19 mouse cellular contexts compared by ENCODE assay signal in the genomic region with DNA sequence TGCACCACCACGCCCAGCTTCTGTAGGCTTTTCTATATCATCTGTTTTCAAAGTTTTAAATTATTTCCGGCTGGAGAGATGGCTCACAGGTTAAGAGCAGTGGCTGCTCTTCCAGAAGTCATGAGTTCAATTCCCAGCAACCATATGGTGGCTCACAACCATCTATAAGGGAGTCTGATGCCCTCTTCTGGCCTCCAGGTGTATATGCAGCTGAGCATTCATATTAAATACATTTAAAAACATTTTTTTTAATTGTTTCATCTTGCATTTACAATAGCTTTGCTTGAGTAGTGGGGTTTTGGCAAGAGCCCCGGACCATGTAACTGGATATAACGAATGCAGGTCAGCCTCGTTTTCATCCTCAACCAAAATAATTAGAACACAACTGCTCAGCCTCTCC. TPM values are rescaled to one million over a fixed set of nuclear protein-coding genes. Genes with fewer than 3 reads are reported as not detected.
DNase-seq lines count a peak whose midpoint lies in the region; ATAC-seq and TF ChIP-seq lines count a peak whose summit lies in the region.
"Had no signal": no experiment of that assay in that cellular context is flagged by ENCODE, and none has a peak within 500 bp of the region (broad histone marks: within the 10 kb centered on the region; RNA-seq: fewer than 3 reads in every experiment).

No protein-coding gene starts in this region.

- peaks cover 13% of the 10 kb centered on the region; the same call in 1 of the 2 replicates for H3K36me3 ChIP-seq in kidney, postnatal 0 days (ENCODE audit: insufficient read depth, low read length)
- H3K36me3 ChIP-seq in midbrain, postnatal 0 days (ENCODE audit: insufficient read depth, low read length): peaks cover 25% of the 10 kb centered on the region
- H3K36me3 ChIP-seq in midbrain, embryonic 13.5 days: peaks cover 63% of the 10 kb centered on the region
- H3K36me3 ChIP-seq in stomach, postnatal 0 days (ENCODE audit: control insufficient read depth, insufficient read depth, low read length): peaks cover 5% of the 10 kb centered on the region; the same call in 1 of the 2 replicates

- no peak overlapping the region for H3K27ac ChIP-seq in kidney, postnatal 0 days
- no peak overlapping the region for H3K27ac ChIP-seq in midbrain, postnatal 0 days (ENCODE audit: low read depth, low read length)
- no peak overlapping the region for H3K27ac ChIP-seq in midbrain, embryonic 13.5 days
- no peak overlapping the region for H3K27ac ChIP-seq in stomach, postnatal 0 days (replicated peaks)
- H3K27ac ChIP-seq: hindbrain, embryonic 12.5 days had no signal

- H3K4me1 ChIP-seq in kidney, postnatal 0 days (replicated peaks; ENCODE audit: insufficient read depth, low read length): no peaks in the 10 kb centered on the region
- H3K4me1 ChIP-seq in midbrain, postnatal 0 days (ENCODE audit: insufficient read depth, low read length): no peaks in the 10 kb centered on the region
- no peaks in the 10 kb centered on the region for H3K4me1 ChIP-seq in midbrain, embryonic 13.5 days (replicated peaks)
- no peaks in the 10 kb centered on the region for H3K4me1 ChIP-seq in stomach, postnatal 0 days (replicated peaks; ENCODE audit: control insufficient read depth, insufficient read depth)
- H3K4me1 ChIP-seq: hindbrain, embryonic 12.5 days had no signal

- H3K9ac ChIP-seq in kidney, postnatal 0 days (ENCODE audit: low read depth, low read length): no peak overlapping the region
- no peak overlapping the region for H3K9ac ChIP-seq in midbrain, postnatal 0 days (replicated peaks; ENCODE audit: low read length, poor library complexity, severe bottlenecking)
- H3K9ac ChIP-seq in midbrain, embryonic 13.5 days (replicated peaks): no peak overlapping the region
- H3K9ac ChIP-seq in stomach, postnatal 0 days (ENCODE audit: low read length): no peak overlapping the region
- H3K9ac ChIP-seq: hindbrain, embryonic 12.5 days had no signal

- ATAC-seq in kidney, postnatal 0 days (replicated peaks; ENCODE audit: low FRiP score, low read depth): no peak
- no peak for ATAC-seq in midbrain, postnatal 0 days (ENCODE audit: low FRiP score)
- ATAC-seq in midbrain, embryonic 13.5 days: no peak
- ATAC-seq in stomach, postnatal 0 days (ENCODE audit: low FRiP score, low TSS enrichment): no peak

- no peak overlapping the region for H3K4me2 ChIP-seq in kidney, postnatal 0 days (ENCODE audit: low read length)
- H3K4me2 ChIP-seq in midbrain, postnatal 0 days (ENCODE audit: low read depth, low read length, poor library complexity, severe bottlenecking): no peak overlapping the region
- H3K4me2 ChIP-seq in midbrain, embryonic 13.5 days (replicated peaks): no peak overlapping the region
- no peak overlapping the region for H3K4me2 ChIP-seq in stomach, postnatal 0 days (replicated peaks; ENCODE audit: low read depth)
- H3K4me2 ChIP-seq: heart, embryonic 11.5 days; hindbrain, embryonic 12.5 days had no signal

- H3K27me3 ChIP-seq in kidney, postnatal 0 days (ENCODE audit: insufficient read depth, low read length): no peaks in the 10 kb centered on the region
- no peaks in the 10 kb centered on the region for H3K27me3 ChIP-seq in midbrain, postnatal 0 days (ENCODE audit: insufficient read depth, low read length)
- no peaks in the 10 kb centered on the region for H3K27me3 ChIP-seq in midbrain, embryonic 13.5 days
- no peaks in the 10 kb centered on the region for H3K27me3 ChIP-seq in stomach, postnatal 0 days (ENCODE audit: control insufficient read depth, insufficient read depth, low read length)
- H3K27me3 ChIP-seq: hindbrain, embryonic 12.5 days had no signal

- TF ChIP-seq CTCF in kidney, postnatal 0 days (IDR thresholded peaks at IDR 0.05; ENCODE audit: low read depth): peak; percentile 60
- peak; percentile 45 for TF ChIP-seq CTCF in midbrain, postnatal 0 days (IDR thresholded peaks at IDR 0.05)
- peak; percentile 61 for TF ChIP-seq CTCF in stomach, postnatal 0 days (IDR thresholded peaks at IDR 0.05; ENCODE audit: low read depth)

- DNase-seq in kidney, postnatal 0 days (ENCODE audit: low spot score): no peak
- no peak for DNase-seq in kidney, postnatal 10 days
- DNase-seq in midbrain, postnatal 0 days (ENCODE audit: low spot score): no peak
- DNase-seq in NIH3T3 (ENCODE audit: low read depth): peak; percentile 20
- DNase-seq in stomach, postnatal 0 days (ENCODE audit: low spot score): no peak
- DNase-seq in right cerebral cortex, postnatal 36 days (ENCODE audit: low spot score in 2 of 2): no peak
- DNase-seq in thymus, postnatal 0 days (ENCODE audit: low spot score): no peak
- DNase-seq: cerebellum, postnatal 25 days; gastrocnemius, postnatal 14 days; kidney, adult 11 months; kidney, postnatal 4 days; layer of hippocampus, postnatal 36 days; retina, postnatal 1 day; thymus, postnatal 4 days had no signal

- no peaks in the 10 kb centered on the region for H3K9me3 ChIP-seq in kidney, postnatal 0 days (replicated peaks; ENCODE audit: low read length)
- H3K9me3 ChIP-seq in midbrain, postnatal 0 days (ENCODE audit: low read length): no peaks in the 10 kb centered on the region
- H3K9me3 ChIP-seq in midbrain, embryonic 13.5 days: no peaks in the 10 kb centered on the region
- H3K9me3 ChIP-seq in stomach, postnatal 0 days (ENCODE audit: control insufficient read depth, low read length): no peaks in the 10 kb centered on the region
- H3K9me3 ChIP-seq: hindbrain, embryonic 12.5 days; megakaryocyte, embryonic 14.5 days had no signal

- WGBS in kidney, postnatal 0 days: 95% methylated on average over 5 of the region's 5 CpGs
- WGBS in midbrain, postnatal 0 days: 98% methylated on average over 5 of the region's 5 CpGs
- WGBS in midbrain, embryonic 13.5 days: 97% methylated on average over 5 of the region's 5 CpGs
- 93% methylated on average over 5 of the region's 5 CpGs for WGBS in stomach, postnatal 0 days

- no peak for TF ChIP-seq EP300 in stomach, postnatal 0 days (optimal IDR thresholded peaks at IDR 0.05)

- no peak overlapping the region for H3K4me3 ChIP-seq in kidney, postnatal 0 days (replicated peaks; ENCODE audit: low read depth, low read length)
- no peak overlapping the region for H3K4me3 ChIP-seq in midbrain, postnatal 0 days (ENCODE audit: low read depth, low read length)
- H3K4me3 ChIP-seq in midbrain, embryonic 13.5 days (replicated peaks): no peak overlapping the region
- no peak overlapping the region for H3K4me3 ChIP-seq in stomach, postnatal 0 days (ENCODE audit: low read depth, low read length)
- H3K4me3 ChIP-seq: erythroblast, embryonic 14.5 days; hindbrain, embryonic 12.5 days; megakaryocyte, embryonic 14.5 days had no signal

RNA-seq across cellular contexts. Expression of a gene that starts 29.8 kb away (rescaled TPM):
- polyA plus RNA-seq in kidney, postnatal 0 days (2015; fragmentation: Nextera tagmentation; extraction: Ambion mirVana): 180 and 183 TPM in 2 replicates
- total RNA-seq in midbrain, postnatal 0 days (2014; rRNA removed): 61.3 and 63.1 TPM in 2 replicates
- 196 and 197 TPM in 2 replicates for polyA plus RNA-seq in midbrain, postnatal 0 days (2015; fragmentation: Nextera tagmentation; extraction: Ambion mirVana)
- 193 and 196 TPM in 2 replicates for polyA plus RNA-seq in midbrain, embryonic 13.5 days (2015; fragmentation: Nextera tagmentation; extraction: Ambion mirVana)
- polyA plus RNA-seq in stomach, postnatal 0 days (2015; fragmentation: Nextera tagmentation; extraction: Ambion mirVana): 98.6 and 101 TPM in 2 replicates
- 105 and 119 TPM in 2 replicates for polyA plus RNA-seq in thymus, postnatal 0 days (2015; fragmentation: Nextera tagmentation; extraction: Ambion mirVana)

RNA-seq across cellular contexts. Expression of a gene that starts 52.2 kb away (rescaled TPM):
- polyA plus RNA-seq in kidney, postnatal 0 days (2015; fragmentation: Nextera tagmentation; extraction: Ambion mirVana): 15.1 and 15.8 TPM in 2 replicates
- 3.6 TPM in 2 replicates for total RNA-seq in midbrain, postnatal 0 days (2014; rRNA removed)
- polyA plus RNA-seq in midbrain, postnatal 0 days (2015; fragmentation: Nextera tagmentation; extraction: Ambion mirVana): 2.1 and 2.7 TPM in 2 replicates
- 5.3 and 5.4 TPM in 2 replicates for polyA plus RNA-seq in midbrain, embryonic 13.5 days (2015; fragmentation: Nextera tagmentation; extraction: Ambion mirVana)
- polyA plus RNA-seq in stomach, postnatal 0 days (2015; fragmentation: Nextera tagmentation; extraction: Ambion mirVana): 9.9 and 10.1 TPM in 2 replicates
- polyA plus RNA-seq in thymus, postnatal 0 days (2015; fragmentation: Nextera tagmentation; extraction: Ambion mirVana): 5.2 and 6.1 TPM in 2 replicates
